Mouse (Mus musculus): Measurements from ENCODE around the gene Kng1.

- TF ChIP-seq MAX (IDR thresholded peaks at IDR 0.05; ENCODE audit: low read depth): no peak
- no peak for TF ChIP-seq POLR2A (IDR thresholded peaks at IDR 0.05; ENCODE audit: insufficient read length, low read depth)
- no peak for TF ChIP-seq TCF3 (IDR thresholded peaks at IDR 0.05; ENCODE audit: insufficient read length, low read depth)
- TF ChIP-seq POLR2AphosphoS2 (IDR thresholded peaks at IDR 0.05; ENCODE audit: insufficient read length, low read depth): no peak
- TF ChIP-seq MYOD1 (IDR thresholded peaks at IDR 0.05; ENCODE audit: control insufficient read depth in 1 of 3, insufficient read length in 2 of 3, low read depth in 2 of 3): no peak
- no peak for TF ChIP-seq USF1 (IDR thresholded peaks at IDR 0.05; ENCODE audit: low read depth)
- TF ChIP-seq TCF12 (IDR thresholded peaks at IDR 0.05; ENCODE audit: insufficient read depth, poor library complexity, severe bottlenecking): no peak
- TF ChIP-seq CEBPB (IDR thresholded peaks at IDR 0.05; ENCODE audit: insufficient read depth, poor library complexity, severe bottlenecking): no peak
These were observed 54.7 kb downstream of the Kng1 start for GRCm38 (mm10) chr16:23112348-23112747.
